Mouse (Mus musculus): ENCODE data around the gene Stxbp4.

The Stxbp4 gene

DNA sequence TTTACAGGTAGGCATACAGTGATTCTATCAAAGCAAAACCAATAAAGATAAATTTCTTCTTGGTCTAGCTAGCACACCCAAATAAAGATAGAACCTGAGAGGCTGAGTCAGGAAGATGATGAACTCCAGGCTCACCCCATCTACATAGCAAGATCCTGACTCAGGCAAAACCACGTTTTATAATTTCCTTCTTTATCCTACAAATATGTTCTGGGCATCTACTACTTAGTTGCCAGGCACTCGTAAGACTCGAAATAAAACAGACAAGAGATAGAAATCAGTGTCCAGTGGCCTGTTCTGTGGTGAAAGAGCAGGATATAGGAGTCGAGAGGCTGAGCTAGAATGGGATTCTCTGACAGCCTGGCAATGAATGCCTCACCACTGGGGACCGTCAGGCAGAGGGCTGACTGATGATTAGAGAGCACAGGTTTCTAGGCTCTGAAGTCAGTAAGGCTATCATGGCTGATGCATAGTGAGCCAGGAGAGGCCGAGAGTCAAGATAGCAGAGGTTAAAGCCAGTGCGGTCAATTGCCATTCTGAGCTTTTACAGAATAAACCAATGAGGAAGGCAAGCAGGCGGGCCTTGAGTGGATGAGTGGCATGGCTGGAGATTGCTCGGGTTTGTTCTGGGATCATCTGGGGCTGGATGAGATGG lies 12.5 kb upstream of the Stxbp4 start:
- DNase-seq (ENCODE audit: low spot score in 2 of 2): no peak

DNA sequence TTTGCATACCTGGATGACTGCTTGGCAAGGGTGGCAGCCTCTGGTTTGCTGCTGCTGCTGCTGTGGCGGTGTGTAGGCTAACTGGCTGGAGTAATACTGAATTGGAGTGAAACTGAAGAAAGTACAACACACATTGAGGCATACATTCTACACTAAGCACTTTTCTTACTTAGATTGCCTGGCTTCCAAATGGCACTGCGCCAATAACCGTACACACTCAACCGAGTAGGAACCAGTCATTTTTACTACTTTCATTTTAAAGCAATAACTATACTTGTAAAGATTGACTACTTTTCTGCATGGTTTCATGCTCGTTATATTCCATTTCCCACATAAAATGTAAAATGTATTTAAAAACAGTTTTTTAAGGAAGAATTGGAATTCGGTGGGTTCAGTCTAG lies 11.9 kb upstream of the Stxbp4 start:
- DNase-seq (ENCODE audit: low spot score in 2 of 2): no peak

- peak in 1 of 2 experiments; percentile 53 for DNase-seq (ENCODE audit: low spot score in 2 of 2)
These were observed 487 bp upstream of the Stxbp4 start for GRCm38 (mm10) chr11:90638312-90638830.

DNA sequence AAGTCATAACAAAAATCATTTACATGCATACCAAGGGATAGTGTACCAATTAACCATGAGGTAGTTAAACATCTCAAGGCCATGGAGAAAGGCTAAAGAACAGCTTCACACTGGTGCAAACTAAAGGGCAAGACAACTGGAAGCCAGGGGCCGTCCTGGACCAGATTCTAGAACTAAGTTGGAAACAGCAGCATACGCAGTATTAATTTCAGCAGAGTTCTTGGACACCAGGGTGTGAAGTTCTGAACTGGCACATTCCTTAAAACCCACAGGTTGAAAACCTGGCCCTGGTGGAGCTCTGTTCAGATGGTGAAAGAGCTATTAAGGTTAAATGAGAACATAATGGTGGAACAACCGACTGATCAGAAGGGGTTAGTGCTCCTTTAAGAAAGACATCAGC lies 3.2 kb downstream of the Stxbp4 start:
- DNase-seq (ENCODE audit: low spot score in 2 of 2): no peak

DNA sequence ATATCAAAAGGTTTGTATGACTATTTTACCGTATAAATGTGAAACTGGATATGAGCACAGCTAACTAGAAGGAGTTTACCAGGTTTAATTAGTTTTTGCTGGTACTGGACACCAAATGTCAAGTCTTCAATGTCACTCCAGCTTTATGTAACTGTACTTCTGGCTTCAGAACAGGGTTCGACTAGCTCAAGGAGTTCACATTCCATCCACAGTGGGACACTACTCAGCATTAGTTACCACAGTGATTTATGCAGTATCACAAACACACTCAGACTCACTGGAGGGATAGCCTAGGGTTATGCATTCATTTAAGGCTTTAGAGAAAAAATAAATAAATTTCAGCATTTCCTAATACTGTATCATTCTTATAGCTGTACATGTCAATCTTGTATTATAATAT lies 5.4 kb downstream of the Stxbp4 start:
- DNase-seq (ENCODE audit: low spot score in 2 of 2): no peak

GRCm38 (mm10) chr11:90627751-90628150 lies 10.1 kb downstream of the Stxbp4 start:
- no peak for DNase-seq (ENCODE audit: low spot score in 2 of 2)

GRCm38 (mm10) chr11:90625174-90625573 lies 12.7 kb downstream of the Stxbp4 start:
- DNase-seq (ENCODE audit: low spot score in 2 of 2): no peak

DNA sequence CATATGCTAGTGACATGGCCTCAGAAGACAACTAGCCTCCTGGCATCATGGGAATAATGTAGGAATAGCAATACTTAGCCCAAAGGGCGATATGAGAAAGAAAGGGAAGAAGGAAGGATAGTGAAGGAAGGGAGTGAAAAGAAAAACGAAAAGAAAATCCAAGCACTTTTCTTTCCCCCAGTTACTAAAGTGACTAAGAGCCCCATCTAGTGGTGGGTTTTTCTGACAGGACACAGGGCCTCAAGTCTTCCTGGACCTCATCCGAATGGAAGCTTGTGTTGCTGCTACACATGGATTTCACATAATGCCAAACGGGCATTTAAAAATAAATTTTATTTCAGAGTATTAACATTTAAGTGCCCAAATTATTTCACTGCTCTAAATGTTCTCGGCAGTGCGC lies 14.4 kb downstream of the Stxbp4 start:
- DNase-seq (ENCODE audit: low spot score in 2 of 2): peak in 1 of 2 experiments; percentile 66

DNA sequence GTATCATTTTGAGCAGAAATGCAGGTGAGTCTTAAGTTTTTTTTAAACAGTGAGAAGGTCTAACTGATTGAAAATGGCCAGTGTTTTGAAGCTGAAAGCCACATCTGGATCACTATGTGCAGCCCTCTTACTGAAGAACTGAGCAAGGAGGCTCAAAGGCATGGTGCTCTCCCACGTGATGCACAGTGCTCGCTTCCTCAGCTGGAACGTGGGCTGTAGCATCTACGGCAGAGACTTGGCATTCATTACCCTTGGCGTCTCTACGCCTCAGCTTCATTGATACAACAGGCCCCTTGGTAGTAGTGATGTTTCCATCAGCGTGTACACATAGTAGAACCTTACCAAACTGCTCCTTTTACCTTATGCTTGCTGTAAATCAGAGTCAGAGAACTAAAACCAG lies 15.4 kb downstream of the Stxbp4 start:
- no peak for DNase-seq (ENCODE audit: low spot score in 2 of 2)

DNA sequence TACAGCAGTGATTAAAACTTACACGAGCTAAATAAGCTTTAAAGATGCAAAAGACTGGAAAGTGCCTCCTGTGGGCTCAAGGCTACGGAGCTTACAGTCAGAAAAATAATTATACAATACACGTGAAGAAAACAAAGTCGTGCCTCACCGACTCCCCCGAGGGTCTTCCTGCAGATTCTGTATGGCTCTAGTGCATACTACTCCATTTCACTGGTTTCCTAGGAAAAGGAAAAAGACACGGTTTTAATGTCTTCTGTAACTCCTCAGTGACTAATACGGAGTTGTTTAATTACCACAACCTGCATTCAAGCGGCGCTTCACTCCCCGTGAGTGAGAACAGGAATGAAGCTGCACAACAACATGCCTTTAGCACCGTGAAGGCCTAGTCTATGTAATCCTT lies 15.8 kb downstream of the Stxbp4 start:
- no peak for DNase-seq (ENCODE audit: low spot score in 2 of 2)

DNA sequence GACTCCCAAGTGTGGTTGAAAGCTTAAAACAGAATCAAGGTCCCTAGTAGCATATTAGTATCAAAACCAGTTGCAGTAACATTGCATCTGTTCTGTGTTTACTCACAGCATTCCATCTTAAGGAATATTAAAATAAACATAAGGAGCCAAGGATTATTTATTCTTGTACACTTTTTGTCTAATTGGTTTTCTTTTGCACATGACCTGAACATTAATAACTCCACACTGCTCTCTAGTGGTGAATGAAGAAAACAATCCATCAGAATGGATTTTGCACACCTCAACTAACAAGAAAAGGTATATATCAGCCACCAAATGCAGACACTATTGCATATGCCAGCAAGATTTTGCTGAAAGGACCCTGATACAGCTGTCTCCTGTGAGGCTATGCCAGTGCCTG lies 21.5 kb downstream of the Stxbp4 start:
- DNase-seq (ENCODE audit: low spot score in 2 of 2): peak in 1 of 2 experiments; percentile 25

DNA sequence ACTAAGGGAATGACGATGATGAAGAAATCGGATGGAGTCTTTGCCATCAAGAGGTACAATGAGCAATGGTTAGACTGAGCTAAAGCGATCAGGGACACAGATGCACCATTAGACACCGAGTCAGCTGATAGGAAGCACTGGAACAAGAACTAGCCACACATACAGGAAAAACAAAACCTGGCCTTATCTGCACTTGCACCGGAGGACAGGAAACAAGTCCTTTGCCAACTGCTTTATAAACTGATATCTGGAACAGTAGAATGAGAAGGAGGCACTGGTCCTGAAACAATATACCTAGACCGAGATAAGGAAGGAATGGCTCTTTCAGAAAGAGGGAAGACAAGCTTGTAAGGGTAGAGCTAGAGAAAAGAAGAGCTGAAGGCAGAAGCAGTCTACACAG lies 23.1 kb downstream of the Stxbp4 start:
- no peak for DNase-seq (ENCODE audit: low spot score in 2 of 2)

DNA sequence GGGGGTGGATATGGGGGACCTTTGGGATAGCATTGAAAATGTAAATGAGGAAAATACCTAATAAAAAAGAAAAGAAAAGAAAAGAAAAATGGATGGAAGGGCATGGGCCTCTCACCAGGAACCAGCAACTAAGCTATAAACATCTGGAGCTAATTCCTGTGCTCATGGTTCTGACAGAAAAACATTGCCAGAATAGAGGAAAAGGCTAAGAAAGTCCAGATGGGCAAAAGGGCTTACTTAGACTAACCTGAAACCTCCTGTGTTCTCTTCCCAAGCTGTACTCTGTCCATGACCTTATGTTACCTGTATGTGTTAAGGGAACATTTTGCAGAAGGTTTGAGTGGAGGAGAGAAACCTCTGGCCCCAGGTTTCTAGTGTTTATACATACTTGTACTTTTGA lies 25.8 kb downstream of the Stxbp4 start:
- no peak for DNase-seq (ENCODE audit: low spot score in 2 of 2)

- DNase-seq (ENCODE audit: low spot score in 2 of 2): no peak
These were observed 34.8 kb downstream of the Stxbp4 start for GRCm38 (mm10) chr11:90603066-90603465.

DNA sequence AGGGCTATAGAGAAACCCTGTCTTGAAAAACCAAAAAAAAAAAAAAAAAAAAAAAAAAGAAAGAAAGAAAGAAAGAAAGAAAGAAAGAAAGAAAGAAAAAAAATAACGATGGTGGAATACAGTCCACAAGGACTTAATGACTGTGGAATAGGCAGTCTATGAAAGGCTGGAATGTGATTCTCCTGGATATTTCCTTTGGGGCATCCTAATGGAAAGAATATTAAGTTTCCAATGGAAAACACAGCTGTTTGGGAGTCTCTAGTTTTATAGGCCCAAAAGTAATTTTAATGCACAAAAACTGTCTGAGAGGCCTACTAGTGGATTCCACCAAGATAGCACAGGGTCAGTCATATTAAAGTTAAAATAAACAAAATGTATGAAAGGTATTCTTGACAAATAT lies 42.1 kb downstream of the Stxbp4 start:
- no peak for DNase-seq (ENCODE audit: low spot score in 2 of 2)

GRCm38 (mm10) chr11:90590996-90591395 lies 46.9 kb downstream of the Stxbp4 start:
- DNase-seq (ENCODE audit: low spot score in 2 of 2): no peak

DNA sequence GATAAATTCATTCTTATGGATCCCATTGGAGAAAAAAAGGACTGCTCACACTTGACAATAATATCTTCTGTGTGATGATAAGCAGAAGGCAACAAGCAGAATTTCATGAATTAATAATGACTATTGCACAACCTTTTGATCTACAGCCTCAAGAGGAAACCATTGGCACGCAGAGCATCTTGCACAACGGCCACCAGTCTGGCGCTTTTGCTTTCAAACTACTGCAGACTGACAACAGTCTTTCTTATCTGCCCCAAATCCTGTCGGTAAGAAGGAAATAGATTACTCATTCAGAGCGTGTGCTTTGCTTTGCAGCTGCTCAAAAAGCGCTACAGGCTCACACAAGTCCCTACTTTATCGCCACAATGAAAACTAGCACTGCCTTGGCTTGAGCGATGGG lies 51.7 kb downstream of the Stxbp4 start:
- DNase-seq (ENCODE audit: low spot score in 2 of 2): no peak

- DNase-seq (ENCODE audit: low spot score in 2 of 2): no peak
These were observed 52.1 kb downstream of the Stxbp4 start for GRCm38 (mm10) chr11:90585754-90586153.

DNA sequence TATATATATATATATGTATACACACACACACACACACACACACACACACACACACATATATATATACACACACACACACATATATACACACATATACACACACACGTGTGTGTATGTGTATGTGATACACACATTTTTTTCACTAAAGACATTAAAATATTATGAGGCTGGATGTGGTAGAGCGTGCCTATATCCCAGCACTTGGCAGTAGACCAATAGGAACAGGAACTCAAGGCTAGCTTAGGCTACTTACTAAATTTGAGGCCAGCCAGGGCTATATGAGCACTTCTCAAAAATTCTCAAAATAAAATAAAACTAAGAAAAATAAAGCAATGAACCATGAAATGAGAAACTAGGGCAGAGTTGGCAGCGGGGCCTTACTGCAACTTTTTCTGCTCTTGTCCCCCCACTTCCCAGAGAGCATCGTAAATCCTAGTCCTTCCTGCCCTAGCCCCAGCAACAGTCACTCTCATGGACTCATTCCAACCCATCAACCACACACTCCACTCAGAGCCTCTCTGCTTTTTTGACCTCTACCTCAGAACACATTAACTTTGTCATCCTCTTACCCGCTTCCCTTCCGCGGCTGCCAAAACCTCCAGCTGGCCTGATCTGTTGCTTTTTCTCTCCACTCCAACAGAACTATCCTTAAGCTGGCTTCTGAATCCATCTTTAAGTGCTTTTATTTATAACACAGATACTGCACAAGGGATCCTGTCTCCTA lies 60.7 kb downstream of the Stxbp4 start:
- DNase-seq (ENCODE audit: low spot score in 2 of 2): no peak

GRCm38 (mm10) chr11:90576282-90576972 lies 61.5 kb downstream of the Stxbp4 start:
- DNase-seq (ENCODE audit: low spot score in 2 of 2): no peak

GRCm38 (mm10) chr11:90575491-90576048 lies 62.3 kb downstream of the Stxbp4 start:
- DNase-seq (ENCODE audit: low spot score in 2 of 2): no peak

DNA sequence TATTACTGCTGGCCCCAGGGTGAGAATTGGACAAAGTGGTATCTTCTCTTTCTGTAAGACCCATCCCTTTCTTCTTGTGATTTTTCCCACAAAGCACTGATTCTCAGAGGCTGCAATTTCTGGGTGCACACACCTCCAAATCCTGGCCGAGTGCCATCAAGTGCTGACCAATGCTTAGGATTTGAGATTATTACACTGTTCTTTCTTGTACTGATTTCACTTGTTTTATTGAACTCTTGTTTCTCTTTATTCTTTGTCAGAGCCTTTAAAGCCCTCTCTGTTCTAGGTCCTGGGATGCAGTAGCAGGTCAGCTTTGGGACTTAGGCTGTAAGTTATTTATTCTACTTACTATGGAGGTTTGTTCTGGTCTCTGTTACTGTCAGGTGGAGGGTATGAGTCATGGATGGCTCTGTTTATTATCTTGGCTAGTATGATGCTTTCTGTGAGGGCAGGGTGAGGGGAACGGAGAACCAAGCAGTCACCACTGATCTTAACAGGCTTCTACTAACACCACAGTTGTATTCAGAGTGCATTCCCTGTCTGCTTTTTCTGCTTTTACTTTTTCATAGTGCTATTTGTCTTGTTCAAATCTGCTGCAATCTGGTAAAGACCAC lies 67.1 kb downstream of the Stxbp4 start:
- no peak for DNase-seq (ENCODE audit: low spot score in 2 of 2)

Measured in thymus, postnatal 10 days (tissue).